Mouse (Mus musculus) lung, postnatal 0 days (tissue): ENCODE data around the gene Syt8. TPM values are rescaled to one million over a fixed set of nuclear protein-coding genes. Genes with fewer than 3 reads are reported as not detected.
A peak's percentile ranks its signal among the peaks of the same experiment; 100 is the strongest.

Experiments
- ATAC-seq: fragments of 200-750 bp; cut with Nextera tagmentation; 2 replicates; pipeline ENCODE4 v1.8.0; 2017; ENCODE audit warnings: moderate library complexity
- DNase-seq: peaks from one replicate; pipeline ENCODE4 v3.0.0-alpha.2; 2016; ENCODE audit warnings: low spot score
- H3K27ac ChIP-seq: fragments of 300-500 bp; sonication (generic); 2 replicates; pipeline ENCODE4 v1.5.1; 2014; ENCODE audit warnings: antibody characterized with exemption, mild to moderate bottlenecking, low read length, mixed read lengths
- H3K27me3 ChIP-seq: fragments of 300-500 bp; sonication (generic); replicated peaks from 2 replicates; pipeline ENCODE4 v1.6.1; 2014; ENCODE audit warnings: low read length, mixed read lengths; ENCODE audit not compliant: insufficient read depth
- H3K36me3 ChIP-seq: fragments of 300-500 bp; sonication (generic); 2 replicates; pipeline ENCODE4 v1.6.1; 2014; ENCODE audit warnings: low read length, mixed read lengths; ENCODE audit not compliant: insufficient read depth
- H3K4me1 ChIP-seq: fragments of 300-500 bp; sonication (generic); 2 replicates; pipeline ENCODE4 v1.6.1; 2014; ENCODE audit warnings: antibody characterized with exemption, low read depth, low read length, mixed read lengths; ENCODE audit not compliant: insufficient read depth
- H3K4me2 ChIP-seq: fragments of 300-500 bp; sonication (generic); replicated peaks from 2 replicates; pipeline ENCODE4 v1.6.1; 2014; ENCODE audit warnings: low read depth, mild to moderate bottlenecking, low read length, moderate library complexity, mixed read lengths
- H3K4me3 ChIP-seq: fragments of 300-500 bp; sonication (generic); 2 replicates; pipeline ENCODE4 v1.5.1; 2014; ENCODE audit warnings: low read depth, low read length
- H3K9ac ChIP-seq: fragments of 300-500 bp; sonication (generic); replicated peaks from 2 replicates; pipeline ENCODE4 v1.6.1; 2014; ENCODE audit warnings: low read depth, mild to moderate bottlenecking
- H3K9me3 ChIP-seq: fragments of 300-500 bp; sonication (generic); 2 replicates; pipeline ENCODE4 v1.6.1; 2016; ENCODE audit warnings: low read length, mixed read lengths
- CTCF ChIP-seq: IDR thresholded peaks from 2 replicates; pipeline ENCODE4 v1.5.1; 2016; ENCODE audit warnings: antibody characterized with exemption, mild to moderate bottlenecking
- EP300 ChIP-seq: IDR thresholded peaks from 2 replicates; pipeline ENCODE4 v1.6.1; 2016; ENCODE audit warnings: antibody characterized with exemption, mild to moderate bottlenecking, control low read depth
- WGBS: fragments of 180-500 bp; shearing (Covaris S2); extraction: QIAGEN DNeasy Blood & Tissue Kit; methylation state at CpG from one replicate; pipeline ENCODE4 v1.1.7; 2014; 5-methylcytosine and 5-hydroxymethylcytosine counted together
- polyA plus RNA-seq: library from polyadenylated mRNA; unstranded; fragments of >200 nt; fragmentation: Nextera tagmentation; extraction: Ambion mirVana; gene quantifications from 2 replicates; pipeline ENCODE4 v1.2.1, GENCODE M21; 2015

Gene Syt8
- polyA plus RNA-seq, 1 experiment from 2014 or later: 0.47 TPM

GRCm38 (mm10) chr7:142479307-142479706 is 44.7 kb downstream of the Syt8 start:
- Histone ChIP-seq H3K36me3 (no peaks in the 10 kb centered on the region), H3K27ac (no peak overlapping the region; the same call in 1 of the 2 replicates), H3K9me3 (no peaks in the 10 kb centered on the region), H3K4me1 (peaks cover 8% of the 10 kb centered on the region; the same call in 1 of the 2 replicates), H3K4me3 (no peak overlapping the region), H3K9ac (no peak overlapping the region), H3K4me2 (0 out of 2 replicates have a peak overlapping the region, but pooled peaks have one; percentile 19), H3K27me3 (no peaks in the 10 kb centered on the region)
- no peak for ATAC-seq
- DNase-seq: no peak
- TF ChIP-seq EP300: no peak
- no peak for TF ChIP-seq CTCF

- H3K4me1 ChIP-seq: peaks cover 8% of the 10 kb centered on the region; the same call in 1 of the 2 replicates
- no peak overlapping the region for H3K4me2 ChIP-seq
- H3K36me3 ChIP-seq: no peaks in the 10 kb centered on the region
- no peaks in the 10 kb centered on the region for H3K9me3 ChIP-seq
- H3K9ac ChIP-seq: no peak overlapping the region
- TF ChIP-seq CTCF (no peak), EP300 (no peak)
- DNase-seq (no peak), ATAC-seq (no peak)
- 89% methylated on average over 3 of the region's 3 CpGs for WGBS
- no peaks in the 10 kb centered on the region for H3K27me3 ChIP-seq
- H3K4me3 ChIP-seq: no peak overlapping the region
- H3K27ac ChIP-seq: no peak overlapping the region; the same call in 1 of the 2 replicates
Observed at GRCm38 (mm10) chr7:142479886-142480285, 45.2 kb downstream of the Syt8 start.

- peak overlapping the region; percentile 66; the same call in 1 of the 2 replicates for H3K4me2 ChIP-seq
- no peaks in the 10 kb centered on the region for H3K36me3 ChIP-seq
- peaks cover 8% of the 10 kb centered on the region; the same call in 1 of the 2 replicates for H3K4me1 ChIP-seq
- TF ChIP-seq CTCF: no peak
- no peak for TF ChIP-seq EP300
- no peaks in the 10 kb centered on the region for H3K27me3 ChIP-seq
- DNase-seq (no peak), ATAC-seq (no peak)
- no peaks in the 10 kb centered on the region for H3K9me3 ChIP-seq
- H3K9ac ChIP-seq: no peak overlapping the region; the same call in 1 of the 2 replicates
- peak overlapping the region; percentile 88 for H3K27ac ChIP-seq
- 83% methylated on average over 3 of the region's 3 CpGs for whole genome bisulfite sequencing
- H3K4me3 ChIP-seq: no peak overlapping the region
Observed at GRCm38 (mm10) chr7:142480661-142481060, 46.0 kb downstream of the Syt8 start.

GRCm38 (mm10) chr7:142481186-142481567 is 46.5 kb downstream of the Syt8 start:
- ATAC-seq (peak; percentile 39), DNase-seq (peak; percentile 85)
- WGBS: 8% methylated on average over 5 of the region's 5 CpGs
- Histone ChIP-seq H3K4me1 (peaks cover 8% of the 10 kb centered on the region; the same call in 1 of the 2 replicates), H3K27me3 (no peaks in the 10 kb centered on the region), H3K9me3 (no peaks in the 10 kb centered on the region), H3K4me3 (peak overlapping the region; percentile 6; the same call in 1 of the 2 replicates), H3K36me3 (no peaks in the 10 kb centered on the region), H3K27ac (peak overlapping the region; percentile 88), H3K4me2 (peak overlapping the region; percentile 66), H3K9ac (peak overlapping the region; percentile 48; the same call in 1 of the 2 replicates)
- TF ChIP-seq CTCF (peak; percentile 78), EP300 (no peak)

GRCm38 (mm10) chr7:142481568-142482255 is 47.1 kb downstream of the Syt8 start:
- Histone ChIP-seq H3K9ac (peak overlapping the region; percentile 48), H3K4me1 (peaks cover 8% of the 10 kb centered on the region; the same call in 1 of the 2 replicates), H3K27ac (peak overlapping the region; percentile 88), H3K9me3 (no peaks in the 10 kb centered on the region), H3K36me3 (no peaks in the 10 kb centered on the region), H3K4me2 (peak overlapping the region; percentile 66), H3K27me3 (no peaks in the 10 kb centered on the region), H3K4me3 (peak overlapping the region; percentile 6; the same call in 1 of the 2 replicates)
- peak; percentile 75 for ATAC-seq
- peak; percentile 80 for DNase-seq
- 7% methylated on average over 21 of the region's 22 CpGs for WGBS
- no peak for TF ChIP-seq EP300
- TF ChIP-seq CTCF: no peak

- Histone ChIP-seq H3K27me3 (no peaks in the 10 kb centered on the region), H3K9ac (no peak overlapping the region; the same call in 1 of the 2 replicates), H3K4me1 (peaks cover 8% of the 10 kb centered on the region; the same call in 1 of the 2 replicates), H3K4me3 (no peak overlapping the region), H3K4me2 (peak overlapping the region; percentile 66; the same call in 1 of the 2 replicates), H3K27ac (peak overlapping the region; percentile 88), H3K36me3 (no peaks in the 10 kb centered on the region), H3K9me3 (no peaks in the 10 kb centered on the region)
- TF ChIP-seq CTCF (no peak), EP300 (no peak)
- WGBS: 23% methylated on average over 6 of the region's 6 CpGs
- DNase-seq (peak; percentile 75), ATAC-seq (peak; percentile 50)
Observed at GRCm38 (mm10) chr7:142482256-142482609, 47.6 kb downstream of the Syt8 start.
